Mouse (Mus musculus): ENCODE results near the gene Thap12.

DNA sequence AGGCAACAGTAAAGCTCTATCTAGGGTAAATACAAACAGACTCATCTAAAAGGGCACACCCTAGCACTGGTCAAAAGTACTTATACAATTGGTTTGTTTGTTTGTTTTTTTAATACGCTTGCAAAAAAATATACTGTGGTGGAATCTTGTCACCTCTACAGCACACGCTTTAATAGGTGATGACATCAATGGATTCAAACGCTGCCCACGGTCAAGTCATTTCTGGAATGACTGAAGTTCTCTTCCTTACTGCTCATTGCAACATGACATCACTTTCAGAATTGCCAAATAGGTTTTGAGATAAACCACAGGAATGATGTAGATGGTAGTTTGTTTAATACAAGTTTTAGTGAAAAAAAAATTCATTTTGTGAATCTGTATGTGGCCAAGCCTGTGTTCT is 4.3 kb upstream of the Thap12 start:
- TF ChIP-seq CTCF (IDR thresholded peaks at IDR 0.05; ENCODE audit: low read depth): no peak
- TF ChIP-seq EP300 (IDR thresholded peaks at IDR 0.05; ENCODE audit: low read depth): no peak
